Mouse (Mus musculus): ENCODE data around the gene Prdm1.

Prdm1 gene

DNA sequence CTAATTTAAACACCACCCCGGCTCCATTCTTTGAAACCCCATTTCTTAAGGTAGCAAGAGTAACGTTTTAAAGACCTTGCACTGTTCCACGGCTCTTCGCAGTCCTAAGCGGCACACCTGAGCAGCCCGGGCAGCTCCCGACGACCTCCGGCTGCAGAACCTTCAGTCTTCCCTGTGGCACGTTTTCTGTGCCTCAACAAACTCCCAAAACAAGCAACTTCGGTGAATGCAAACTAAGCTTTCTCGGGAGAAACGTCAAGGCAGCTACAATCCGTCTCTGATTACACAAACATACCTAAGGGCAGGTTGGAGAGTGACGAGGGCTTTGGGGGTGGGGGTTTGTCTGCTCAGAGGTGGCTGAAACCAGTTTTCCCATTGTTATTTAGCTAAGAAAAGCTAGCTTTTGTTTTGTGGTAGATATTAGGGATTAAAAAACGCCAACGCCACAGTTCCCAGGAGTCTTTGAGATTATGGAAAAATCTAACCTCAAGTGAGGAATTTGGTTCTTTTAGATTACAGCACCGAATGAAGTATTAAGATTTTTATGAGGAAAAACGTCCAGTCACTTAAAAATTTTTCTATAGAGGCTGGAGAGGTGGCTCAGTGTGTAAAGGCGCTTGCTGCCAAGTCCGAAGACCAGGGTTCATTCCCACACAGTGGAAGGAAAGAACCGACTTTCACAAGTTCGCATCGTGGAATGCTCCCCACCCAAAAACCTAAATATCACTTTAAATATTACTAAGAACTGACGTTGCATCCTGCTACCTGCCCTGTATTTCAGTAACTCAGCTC lies at the start of gene Prdm1:
Gene Prdm1 (minus strand): TSS at position 211 of the 792 bp plus-strand sequence.
- DNase-seq = peak; percentile 12 to 33

GRCm38 (mm10) chr10:44565971-44566370 lies 37.7 kb upstream of the Prdm1 start:
- no peak for DNase-seq

- no peak for DNase-seq
Observed at GRCm38 (mm10) chr10:44565109-44565508, 36.8 kb upstream of the Prdm1 start.

DNA sequence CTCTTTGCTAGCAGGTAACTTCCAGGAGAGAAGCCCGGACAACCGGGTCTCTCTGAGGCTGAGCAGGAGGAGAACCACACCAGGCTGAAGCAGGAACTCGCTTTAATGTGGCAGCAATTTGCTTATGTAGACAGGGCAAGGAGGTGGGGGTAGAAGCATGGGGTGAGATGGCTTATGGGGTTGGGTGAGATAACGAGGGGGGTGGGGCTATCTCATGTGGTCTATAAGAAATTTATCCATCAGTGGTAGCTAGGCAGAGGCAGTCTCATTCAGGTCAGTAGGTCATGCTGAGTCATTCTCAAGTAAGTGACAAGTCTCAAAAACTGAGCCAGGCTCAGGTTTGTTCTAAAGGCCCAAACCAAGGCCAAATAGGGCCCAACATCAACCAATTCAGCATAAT lies 28.5 kb upstream of the Prdm1 start:
- no peak for DNase-seq

GRCm38 (mm10) chr10:44555317-44555716 lies 27.0 kb upstream of the Prdm1 start:
- DNase-seq = no peak

- DNase-seq = no peak
Observed at GRCm38 (mm10) chr10:44553648-44554047, 25.3 kb upstream of the Prdm1 start.

DNA sequence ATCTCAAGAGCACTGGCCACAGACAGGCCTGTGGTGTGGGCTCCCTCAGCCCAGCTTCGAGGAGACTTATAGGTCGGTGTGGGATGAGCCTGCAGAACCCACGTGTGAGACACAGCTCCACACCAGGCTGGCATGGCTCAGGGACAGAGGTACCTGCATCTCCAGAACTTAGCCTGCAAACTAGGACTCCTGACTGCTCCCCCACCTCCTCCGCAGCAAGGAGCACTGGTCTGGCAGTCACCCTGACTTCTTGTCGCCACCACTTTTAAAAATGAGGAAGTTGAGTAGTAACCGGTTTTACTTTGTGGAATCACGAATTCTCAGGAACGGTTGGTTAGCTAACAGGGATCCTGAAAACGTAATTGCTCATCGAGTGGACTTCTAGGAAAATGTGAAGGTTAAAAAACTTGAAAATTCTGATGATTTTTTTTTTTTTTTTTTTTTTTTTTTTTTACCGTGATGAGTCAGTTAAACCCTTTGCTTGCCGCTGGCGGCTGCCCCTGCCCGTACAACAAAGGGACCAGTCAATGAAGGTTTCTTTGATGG lies 10.8 kb upstream of the Prdm1 start:
- peak in 1 of 2 experiments; percentile 15 for DNase-seq

- DNase-seq = peak in 1 of 2 experiments; percentile 4
Observed at GRCm38 (mm10) chr10:44538137-44538536, 9.8 kb upstream of the Prdm1 start.

DNA sequence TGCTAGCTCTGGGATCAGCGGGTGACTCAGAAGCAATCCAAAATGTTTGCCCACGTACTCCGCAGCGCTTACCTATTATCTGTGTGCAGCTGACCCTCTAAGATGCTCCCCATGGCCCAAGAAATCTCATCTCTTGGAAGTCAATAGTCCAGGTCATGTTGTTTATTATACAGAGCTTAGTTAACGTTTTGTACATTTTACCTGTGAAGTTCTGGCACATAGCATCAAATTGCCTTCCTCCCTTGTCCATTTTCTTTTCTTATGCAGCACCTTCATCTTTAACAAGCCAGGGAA lies 1.7 kb upstream of the Prdm1 start:
- DNase-seq = no peak

DNA sequence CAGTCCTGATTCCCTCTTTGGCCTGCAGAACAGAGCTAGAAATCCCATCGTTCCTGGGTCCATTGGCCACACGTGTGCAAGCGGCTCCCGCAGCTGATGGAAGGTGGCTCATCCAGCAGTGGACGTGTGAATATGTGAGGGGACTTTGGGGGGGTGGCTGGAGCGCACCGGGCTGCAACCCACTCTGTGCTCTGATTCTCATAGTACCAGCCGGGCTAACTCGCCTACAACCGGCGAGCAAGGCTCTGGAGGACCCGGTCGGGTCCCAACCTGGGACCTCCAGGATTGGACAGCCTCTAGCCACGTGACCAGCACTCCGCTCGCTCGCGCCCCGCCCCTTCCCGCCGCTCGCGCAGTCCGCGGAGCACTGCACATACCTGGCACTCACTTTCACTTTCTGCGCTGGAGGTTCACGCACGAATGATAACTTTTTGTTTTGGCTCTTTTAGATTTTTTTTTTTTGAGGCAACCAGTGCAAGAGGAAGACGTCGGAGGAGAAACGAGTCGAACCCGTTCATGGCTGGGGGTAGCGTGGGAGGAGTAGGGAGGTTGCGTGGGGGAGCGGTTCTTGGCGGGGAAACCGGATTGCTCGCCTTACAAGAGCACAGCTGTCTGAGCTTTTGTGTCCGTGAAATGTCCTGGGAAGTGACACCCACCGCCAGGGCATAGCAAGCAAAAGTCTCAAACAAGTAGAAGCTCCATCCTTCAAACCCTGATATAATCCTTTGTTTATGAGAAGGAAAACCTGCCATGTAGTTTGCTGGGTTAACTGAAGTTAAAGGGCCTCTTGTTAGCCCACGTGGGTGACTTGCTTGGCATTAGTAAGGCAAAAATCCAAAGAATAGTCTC lies 1.1 kb upstream of the Prdm1 start:
- peak; percentile 85 to 93 for DNase-seq

DNA sequence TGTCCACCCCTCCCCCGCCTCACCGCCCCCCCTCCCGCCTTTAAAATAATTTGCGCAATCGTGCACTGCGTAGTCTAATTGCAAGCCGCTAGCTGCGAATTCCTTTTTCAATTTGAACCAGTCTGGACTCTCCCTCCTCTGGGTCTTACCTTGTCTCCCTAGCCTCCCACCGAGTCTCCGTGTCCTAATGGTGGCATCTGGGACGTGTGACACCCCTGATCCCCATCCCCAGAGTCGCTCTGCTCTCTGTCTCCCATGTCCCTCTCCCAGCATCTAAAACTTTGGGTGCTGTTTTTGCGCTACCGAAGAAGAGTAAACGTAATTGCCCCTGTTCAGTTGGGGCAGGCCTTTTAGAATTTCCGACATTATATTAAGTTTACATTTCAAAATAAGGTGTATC lies 650 bp downstream of the Prdm1 start:
- peak in 1 of 2 experiments; percentile 29 for DNase-seq

DNA sequence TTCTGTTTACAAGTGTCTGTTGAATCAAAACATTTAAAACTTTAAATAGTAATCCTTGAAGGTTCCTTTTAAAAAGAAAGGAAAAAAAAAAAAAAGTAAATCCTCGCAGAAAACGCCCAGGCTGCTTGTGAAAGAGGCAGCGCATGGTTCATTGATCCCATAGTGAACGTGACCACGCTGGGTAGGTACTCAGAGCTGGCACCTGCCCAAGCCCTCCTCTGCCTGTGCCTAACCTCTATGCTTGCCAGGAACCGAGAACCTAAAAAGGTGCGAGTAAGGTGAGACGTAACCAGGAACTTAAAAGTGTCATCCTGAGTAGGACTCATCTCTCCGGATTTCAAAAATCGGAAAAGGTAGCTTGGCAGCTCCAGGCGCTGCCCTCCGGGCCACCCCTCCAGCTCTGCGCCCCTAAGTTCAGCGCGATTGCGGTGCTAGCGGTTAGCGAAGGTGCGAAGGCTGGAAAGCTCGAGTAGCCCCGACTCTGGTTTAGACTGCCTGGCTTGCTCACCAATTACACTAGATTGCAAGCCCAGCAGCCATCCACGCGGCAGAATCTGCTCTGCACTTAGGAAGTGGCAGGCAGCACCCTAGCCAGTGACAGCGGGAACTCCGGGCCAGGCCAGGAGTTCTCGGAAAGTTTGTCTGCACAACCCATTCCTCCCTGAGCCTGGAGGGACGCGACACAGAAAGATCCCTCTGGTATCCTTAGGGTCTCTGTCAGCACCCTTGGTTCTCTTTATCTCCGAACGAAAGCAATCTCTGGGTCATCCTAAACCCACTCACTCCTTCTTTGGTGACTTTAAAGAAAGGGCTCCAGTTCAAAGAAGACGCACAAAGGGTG lies 1.3 kb downstream of the Prdm1 start:
- DNase-seq = peak; percentile 65 to 76

- DNase-seq = no peak
Observed at GRCm38 (mm10) chr10:44520189-44520588, 8.1 kb downstream of the Prdm1 start.

DNA sequence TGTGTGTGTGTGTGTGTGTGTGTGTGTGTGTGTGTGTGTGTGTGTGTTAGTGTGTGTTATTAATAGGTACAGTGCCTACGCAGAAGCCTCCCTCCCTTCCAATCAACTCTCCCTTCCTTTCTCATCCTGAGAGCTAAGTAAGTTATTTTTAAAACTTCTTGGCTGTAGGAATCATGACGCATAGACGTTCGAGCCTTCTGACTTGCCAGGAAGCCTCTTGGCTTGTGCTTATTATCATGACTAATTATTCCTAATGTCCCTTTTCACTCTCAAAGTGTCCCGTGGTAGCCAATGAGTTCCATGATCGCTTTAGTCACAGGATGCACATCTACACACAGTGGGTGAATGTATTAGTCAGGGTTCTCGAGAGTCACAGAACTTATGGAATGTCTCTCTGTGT lies 9.7 kb downstream of the Prdm1 start:
- DNase-seq = no peak

DNA sequence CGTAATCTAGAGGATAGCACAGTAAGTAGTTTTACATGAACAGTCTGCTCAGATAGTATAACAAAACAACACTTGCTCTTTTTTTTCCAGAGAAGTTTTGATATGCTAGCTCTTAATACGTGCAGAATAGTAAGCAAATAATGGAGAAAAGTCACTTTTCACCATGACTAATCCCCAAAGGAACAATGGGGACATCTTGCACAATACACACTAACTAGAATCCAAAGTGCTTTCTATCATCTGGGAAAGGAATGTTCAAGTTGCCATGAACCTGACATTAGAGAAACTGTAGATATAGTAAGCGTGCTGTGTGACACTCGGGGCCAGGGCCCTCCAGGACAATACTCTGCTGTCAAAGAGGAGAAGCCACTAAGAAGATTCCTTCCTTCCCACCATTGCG lies 15.2 kb downstream of the Prdm1 start:
- DNase-seq = no peak

GRCm38 (mm10) chr10:44511029-44511428 lies 17.3 kb downstream of the Prdm1 start:
- DNase-seq = no peak

DNA sequence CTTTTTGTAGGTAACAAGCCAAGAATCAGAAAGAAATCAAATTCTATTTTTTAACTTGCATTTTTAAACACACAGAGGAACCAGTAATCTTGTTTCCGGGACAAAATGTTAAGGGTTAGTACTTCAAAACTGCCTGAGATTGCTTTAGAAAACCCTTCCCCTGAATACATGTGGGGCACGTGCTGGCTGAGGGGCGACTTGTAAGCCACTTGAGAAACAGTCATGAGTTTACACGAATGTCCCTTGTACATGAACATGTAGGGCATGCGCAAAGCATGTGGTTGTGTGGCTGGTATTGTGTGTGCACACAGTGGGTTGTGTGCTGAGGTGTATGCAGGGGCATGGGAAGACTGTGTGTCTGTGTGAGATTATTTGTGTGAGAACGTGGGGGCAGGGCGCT lies 19.7 kb downstream of the Prdm1 start:
- DNase-seq = no peak

DNA sequence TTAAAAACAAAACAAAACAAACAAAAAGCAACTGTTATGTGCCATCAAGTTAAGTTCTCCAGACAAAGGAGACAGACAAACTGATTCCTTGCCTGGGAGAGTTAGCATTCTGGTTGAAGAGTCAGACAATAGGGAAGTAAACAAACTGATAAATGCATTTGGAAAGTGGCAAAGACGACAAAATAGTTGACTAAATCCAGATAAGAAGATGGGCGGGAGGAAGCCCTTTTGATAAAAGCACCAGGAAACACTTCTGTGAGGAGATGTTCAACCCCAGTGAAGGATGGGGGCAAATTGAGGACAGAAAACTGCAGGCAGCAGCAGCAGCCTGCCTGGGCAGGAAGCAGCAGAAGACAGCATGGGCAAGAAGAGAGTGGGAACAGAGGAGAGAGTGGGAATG lies 20.3 kb downstream of the Prdm1 start:
- no peak for DNase-seq

DNA sequence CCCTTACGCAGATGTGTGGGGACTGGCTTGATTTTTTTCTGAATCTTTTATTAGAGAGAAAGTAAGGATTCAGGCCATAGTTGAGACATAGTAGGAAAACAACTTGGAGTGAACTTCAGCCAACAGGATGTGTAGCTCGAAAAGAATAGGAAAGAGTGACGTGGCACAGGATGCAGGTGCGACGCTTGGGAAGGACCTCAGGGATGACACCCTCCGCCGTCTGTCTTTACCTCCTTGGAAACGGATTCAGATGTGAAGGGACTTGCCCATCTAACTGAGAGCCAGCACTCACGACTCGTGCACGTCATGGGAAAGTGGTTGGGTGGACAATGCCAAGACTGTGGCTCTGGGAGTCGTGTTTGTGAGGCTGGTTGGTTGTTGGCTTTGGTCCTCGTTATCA lies 25.4 kb downstream of the Prdm1 start:
- DNase-seq = peak; percentile 24 to 45

DNA sequence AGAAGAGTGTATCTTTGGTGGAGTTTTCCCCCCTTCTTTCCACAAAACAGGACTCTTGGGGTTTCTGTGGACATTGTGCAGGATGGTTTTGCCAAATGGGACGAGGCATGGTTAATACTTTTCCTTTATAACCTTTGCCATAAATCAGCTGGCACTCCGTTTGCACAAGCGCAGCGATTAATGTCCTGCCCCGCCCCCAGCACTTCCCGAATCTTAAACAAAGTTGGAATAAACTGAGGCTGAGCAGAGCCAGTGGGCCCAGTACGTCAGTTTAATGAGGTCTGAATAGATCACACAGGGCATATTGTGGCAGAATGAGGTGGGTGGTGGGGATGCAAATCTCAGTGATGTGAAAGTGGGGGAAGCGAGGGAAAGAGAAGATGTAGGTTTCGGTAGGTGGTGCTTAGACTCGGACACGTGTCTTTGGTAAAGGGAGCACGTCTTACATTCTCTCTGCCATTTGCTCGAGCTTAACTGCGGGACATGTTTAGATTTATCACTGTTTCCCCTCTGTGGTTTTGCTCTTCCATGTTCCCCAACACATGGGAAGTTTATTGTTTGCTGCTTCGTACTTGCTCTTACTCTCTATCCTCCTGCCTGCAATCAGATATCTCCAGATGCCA lies 28.3 kb downstream of the Prdm1 start:
- DNase-seq = no peak

DNA sequence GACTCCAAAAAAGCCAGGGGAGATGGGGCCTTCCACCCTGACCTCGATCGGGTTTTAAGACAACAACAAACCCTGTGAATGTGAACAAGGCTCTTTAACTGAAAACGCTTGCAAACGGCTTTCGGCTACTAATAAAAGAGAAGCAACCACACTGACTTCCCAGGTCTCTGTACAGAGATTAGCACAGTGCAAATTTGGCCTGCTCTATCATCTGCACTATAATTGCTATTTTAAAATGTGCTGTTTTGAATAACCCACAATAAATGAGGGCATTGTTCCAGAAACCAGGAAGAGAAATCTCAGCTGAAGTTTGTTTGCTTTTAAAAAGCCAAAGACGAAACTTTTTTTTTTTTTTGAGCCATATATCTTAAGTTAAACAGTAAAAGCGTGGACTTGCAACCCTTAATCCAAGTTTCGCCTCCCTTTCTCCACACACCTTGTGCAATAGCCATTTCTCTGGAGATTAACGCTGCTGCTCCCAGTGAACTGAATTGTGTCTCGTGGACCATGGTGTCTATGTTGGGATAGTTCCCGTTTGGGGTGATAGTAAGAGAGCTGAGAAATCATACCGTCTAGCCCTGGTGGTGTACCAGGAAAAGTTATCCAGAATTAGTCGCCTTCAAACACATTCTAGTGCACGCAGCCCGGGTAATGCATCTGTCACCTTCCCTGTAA lies 34.3 kb downstream of the Prdm1 start:
- DNase-seq = no peak
